Mouse (Mus musculus) telencephalon, adult 2 months (tissue): ENCODE results near the gene Tnnt3.

Source experiments
- DNase-seq: peaks from one replicate; pipeline ENCODE4 v3.0.0-alpha.2; 2011; ENCODE audit warnings: low read depth, low spot score

Gene Tnnt3

GRCm38 (mm10) chr7:142539828-142540227 lies 41.2 kb downstream of the Tnnt3 start:
- DNase-seq, result no peak

GRCm38 (mm10) chr7:142542771-142543303 lies 44.2 kb downstream of the Tnnt3 start:
- no peak for DNase-seq

- DNase-seq, result no peak
These were observed 47.3 kb downstream of the Tnnt3 start for GRCm38 (mm10) chr7:142545967-142546366.

- no peak for DNase-seq
These were observed 49.2 kb downstream of the Tnnt3 start for GRCm38 (mm10) chr7:142547874-142548273.

GRCm38 (mm10) chr7:142548706-142549105 lies 50.1 kb downstream of the Tnnt3 start:
- DNase-seq, result no peak

GRCm38 (mm10) chr7:142549941-142550763 lies 51.5 kb downstream of the Tnnt3 start:
- DNase-seq, result no peak

- DNase-seq, result no peak
These were observed 52.3 kb downstream of the Tnnt3 start for GRCm38 (mm10) chr7:142550935-142551373.

- DNase-seq, result no peak
These were observed 53.1 kb downstream of the Tnnt3 start for GRCm38 (mm10) chr7:142551691-142552090.

- DNase-seq, result no peak
These were observed 54.2 kb downstream of the Tnnt3 start for GRCm38 (mm10) chr7:142552591-142553416.

- DNase-seq, result no peak
These were observed 55.0 kb downstream of the Tnnt3 start for GRCm38 (mm10) chr7:142553417-142554335.

- no peak for DNase-seq
These were observed 56.0 kb downstream of the Tnnt3 start for GRCm38 (mm10) chr7:142554625-142555024.

GRCm38 (mm10) chr7:142555366-142556088 lies 56.9 kb downstream of the Tnnt3 start:
- DNase-seq, result no peak

GRCm38 (mm10) chr7:142556089-142556476 lies 57.4 kb downstream of the Tnnt3 start:
- DNase-seq, result no peak

GRCm38 (mm10) chr7:142557696-142558095 lies 59.1 kb downstream of the Tnnt3 start:
- no peak for DNase-seq

- DNase-seq, result no peak
These were observed 60.0 kb downstream of the Tnnt3 start for GRCm38 (mm10) chr7:142558511-142559146.

- no peak for DNase-seq
These were observed 61.1 kb downstream of the Tnnt3 start for GRCm38 (mm10) chr7:142559651-142560175.

- no peak for DNase-seq
These were observed 62.6 kb downstream of the Tnnt3 start for GRCm38 (mm10) chr7:142560942-142561855.

- no peak for DNase-seq
These were observed 63.3 kb downstream of the Tnnt3 start for GRCm38 (mm10) chr7:142561856-142562404.
